Mouse (Mus musculus) spleen, embryonic (tissue): ENCODE data around the gene Oosp3.

Experiments
- CTCF ChIA-PET: fragments of 350-600 bp; sonication (Branson Sonifier 250); formaldehyde crosslinking; loops from one replicate; lab custom pipeline; 2022; lab: Charles Lee

Oosp3 gene

GRCm38 (mm10) chr19:11696755-11697154 is at the start of gene Oosp3:
Oosp3 (plus strand) TSS chr19:11697055.
- CTCF ChIA-PET: no interaction called here

GRCm38 (mm10) chr19:11649564-11649963 is 47.3 kb upstream of the Oosp3 start:
- CTCF ChIA-PET: no interaction called here

- CTCF ChIA-PET: no interaction called here
These were observed 37.7 kb upstream of the Oosp3 start for GRCm38 (mm10) chr19:11659142-11659541.

GRCm38 (mm10) chr19:11660459-11660858 is 36.4 kb upstream of the Oosp3 start, which contains the start of gene Oosp2:
Oosp2 (minus strand) TSS chr19:11660559.
- CTCF ChIA-PET: no interaction called here

DNA sequence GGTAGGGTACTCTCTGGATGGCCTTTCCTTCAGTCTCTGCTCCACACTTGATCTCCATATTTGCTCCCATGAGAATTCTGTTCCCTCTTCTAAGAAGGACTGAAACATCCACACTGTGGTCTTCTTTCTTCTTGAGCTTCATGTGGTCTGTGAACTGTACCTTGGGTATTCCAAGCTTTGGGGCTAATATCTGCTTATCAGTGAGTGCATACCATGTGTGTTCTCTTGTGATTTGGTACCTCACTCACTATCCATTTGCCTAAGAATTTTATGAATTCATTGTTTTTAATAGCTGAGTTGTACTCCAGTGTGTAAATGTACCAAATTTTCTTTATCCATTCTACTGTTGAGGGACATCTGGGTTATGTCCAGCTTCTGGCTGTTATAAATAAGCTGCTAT is 35.3 kb upstream of the Oosp3 start:
- CTCF ChIA-PET: no interaction called here

GRCm38 (mm10) chr19:11690839-11691238 is 6.0 kb upstream of the Oosp3 start, which contains the start of gene Oosp1:
Oosp1 (minus strand) TSS chr19:11691150.
- CTCF ChIA-PET: no interaction called here

DNA sequence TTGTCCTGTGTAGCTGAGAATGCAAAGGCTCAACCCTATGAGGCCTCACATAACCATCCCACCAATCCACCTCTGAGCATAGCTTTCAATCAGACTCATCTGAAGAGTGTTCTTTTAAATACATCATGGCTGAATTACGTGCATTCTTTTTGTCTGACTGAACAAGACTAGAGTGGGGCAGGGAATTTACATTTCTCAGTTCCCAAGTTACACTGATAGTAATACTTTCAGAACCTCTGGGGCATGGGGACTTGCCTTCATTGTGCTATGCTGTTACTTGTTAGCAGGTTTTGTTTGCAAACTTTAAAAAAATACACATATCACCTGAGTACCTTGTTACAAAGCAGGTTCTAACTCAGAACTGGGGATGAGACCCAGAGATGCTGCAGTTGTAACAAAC is 5.4 kb upstream of the Oosp3 start:
- CTCF ChIA-PET: no interaction called here

DNA sequence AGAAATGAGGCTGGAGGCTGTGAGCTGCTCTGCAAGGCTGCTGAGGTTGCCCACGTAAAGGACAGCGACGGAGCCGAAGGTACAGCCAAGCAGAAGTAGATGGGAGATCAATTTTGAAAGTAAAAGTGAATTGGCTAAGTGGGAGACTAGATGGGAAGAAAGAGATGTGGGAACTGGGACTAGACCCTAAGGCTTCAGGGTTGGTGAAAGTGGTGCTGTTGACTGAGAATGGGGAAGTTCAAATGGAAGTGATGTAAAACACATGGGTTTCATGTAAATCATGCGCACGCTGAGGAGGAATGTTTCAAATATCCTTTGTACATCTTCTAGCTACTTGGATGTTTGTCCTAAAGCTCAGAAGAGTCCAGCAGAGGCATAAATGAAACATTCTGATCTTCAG is 1.5 kb downstream of the Oosp3 start:
- CTCF ChIA-PET: interaction anchor here (0.6 kb wide), 1 partner anchor 292 kb away, joined by 4 read pairs; no protein-coding TSS in a partner anchor

DNA sequence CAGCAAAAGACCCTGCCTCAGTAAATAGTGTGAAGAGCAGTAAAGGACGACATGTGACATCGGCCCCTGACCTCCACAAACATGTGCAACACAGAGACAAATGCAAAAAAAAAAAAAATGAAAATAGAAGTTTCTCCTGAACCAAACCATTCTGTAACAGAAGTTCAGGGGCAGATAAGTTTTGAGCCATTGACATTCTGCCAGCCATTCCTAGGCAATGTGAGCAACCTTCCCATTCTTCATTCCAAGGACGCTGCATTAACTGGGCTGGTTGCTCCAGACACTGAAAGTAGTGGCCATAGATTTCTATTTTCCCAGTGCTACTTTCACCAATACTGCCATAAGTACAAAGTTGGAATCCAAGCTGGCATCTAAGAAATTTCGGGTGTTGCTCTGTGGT is 15.6 kb downstream of the Oosp3 start:
- CTCF ChIA-PET: no interaction called here

- CTCF ChIA-PET: no interaction called here
These were observed 23.2 kb downstream of the Oosp3 start for GRCm38 (mm10) chr19:11720071-11720470.

DNA sequence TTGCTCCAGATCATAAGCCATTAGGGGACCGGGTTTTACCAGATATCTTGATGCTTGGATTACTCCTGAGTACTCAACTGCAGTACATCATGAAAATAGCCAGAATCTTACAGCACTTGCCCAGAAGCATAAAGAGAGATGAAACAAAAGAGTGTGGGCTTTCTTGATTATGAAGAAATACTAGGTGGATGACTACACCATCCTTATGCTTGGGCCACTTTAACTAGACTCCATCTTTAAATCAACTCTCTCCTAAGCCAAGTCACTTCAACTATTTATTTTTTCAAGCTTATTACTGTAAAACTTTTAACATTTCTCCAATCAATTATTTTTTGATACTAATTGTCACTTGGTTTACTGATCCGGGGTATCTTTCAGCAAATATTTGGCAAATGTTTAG is 27.0 kb downstream of the Oosp3 start:
- CTCF ChIA-PET: no interaction called here

- CTCF ChIA-PET: interaction anchor here (0.5 kb wide), 1 partner anchor 997 kb away, joined by 3 read pairs; no protein-coding TSS in a partner anchor
These were observed 27.4 kb downstream of the Oosp3 start for GRCm38 (mm10) chr19:11724275-11724674.

DNA sequence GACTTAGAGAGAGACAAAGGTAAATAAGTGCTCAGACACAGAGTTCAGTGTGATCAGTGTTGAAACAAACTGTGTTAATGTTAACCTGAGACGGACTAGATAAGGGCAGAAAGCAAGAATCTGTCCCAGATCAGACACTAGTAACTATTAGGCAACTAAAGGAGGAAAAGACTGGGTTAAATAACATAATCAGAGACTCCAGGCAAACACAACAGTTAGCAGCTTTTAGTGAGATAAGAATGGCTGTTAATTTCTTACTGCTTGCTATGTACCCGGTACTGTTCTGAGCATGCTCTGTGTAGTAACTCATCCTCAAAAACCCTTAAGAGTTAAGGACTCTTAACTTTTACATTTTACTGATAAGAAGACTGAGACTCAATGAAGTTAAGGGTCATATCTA is 29.1 kb downstream of the Oosp3 start:
- CTCF ChIA-PET: no interaction called here

- CTCF ChIA-PET: no interaction called here
These were observed 30.4 kb downstream of the Oosp3 start for GRCm38 (mm10) chr19:11727304-11727703.

GRCm38 (mm10) chr19:11730278-11730677 is 33.4 kb downstream of the Oosp3 start:
- CTCF ChIA-PET: no interaction called here

DNA sequence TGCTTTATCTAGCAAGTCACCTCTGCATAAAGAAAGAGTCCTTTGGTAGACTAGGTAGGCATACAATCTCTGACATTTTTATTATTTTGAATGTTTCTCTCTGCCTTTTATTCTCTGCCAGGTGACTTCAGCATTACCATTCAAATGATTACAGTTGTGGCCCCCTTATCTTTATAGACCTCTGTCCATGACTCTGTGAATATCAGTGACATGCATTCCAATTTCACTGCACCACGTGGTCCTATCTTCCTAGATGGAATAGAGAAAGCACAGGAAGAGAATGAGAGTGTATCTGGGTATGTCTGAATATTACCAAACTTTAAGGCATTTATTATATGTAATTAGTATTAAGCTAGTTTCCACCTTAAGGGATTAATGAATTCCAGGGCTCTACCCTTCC is 39.6 kb downstream of the Oosp3 start:
- CTCF ChIA-PET: no interaction called here

DNA sequence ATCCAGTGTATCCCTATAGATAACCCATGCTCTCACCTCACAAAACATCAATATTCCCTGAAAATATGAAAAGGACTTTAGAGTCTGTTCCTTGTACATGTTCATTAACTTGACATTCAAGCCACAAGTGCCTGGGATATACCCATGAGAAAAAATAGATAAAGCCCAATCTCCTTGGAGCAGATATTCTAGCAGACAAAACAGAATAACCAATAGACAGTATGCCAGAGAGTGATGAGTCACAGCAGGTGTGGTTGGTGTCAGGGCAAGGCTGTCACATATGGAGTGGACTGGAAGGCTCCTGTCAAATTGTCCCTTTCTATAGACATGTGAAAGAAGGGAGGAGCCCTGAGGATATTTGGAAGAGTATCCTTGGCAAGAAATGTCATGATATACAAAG is 48.8 kb downstream of the Oosp3 start:
- CTCF ChIA-PET: no interaction called here

DNA sequence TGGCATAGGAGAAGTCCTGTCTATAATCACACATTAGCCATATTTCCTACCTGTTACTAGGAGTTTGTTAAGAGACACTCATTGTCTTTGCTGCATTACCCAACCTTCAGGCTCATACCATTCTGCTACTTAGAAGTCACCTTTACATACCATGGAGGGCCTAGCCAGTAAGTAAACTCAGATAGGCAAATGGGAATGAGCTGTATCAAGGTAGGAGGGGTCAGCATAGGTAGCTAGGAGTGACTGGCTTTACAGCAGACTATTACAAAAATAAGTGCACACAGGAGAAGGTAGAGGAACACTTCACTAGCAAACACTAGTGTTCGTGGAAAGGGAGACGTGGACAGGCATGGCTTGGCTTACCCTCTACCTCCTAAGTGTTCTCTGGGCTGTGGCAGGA is 50.4 kb downstream of the Oosp3 start, which contains the start of gene Gif:
Gene Gif, plus strand, starts transcription at position 257 of the 400 bp plus-strand sequence.
- CTCF ChIA-PET: no interaction called here
